Mouse (Mus musculus): ENCODE measurements around the gene Cyb561.

DNA sequence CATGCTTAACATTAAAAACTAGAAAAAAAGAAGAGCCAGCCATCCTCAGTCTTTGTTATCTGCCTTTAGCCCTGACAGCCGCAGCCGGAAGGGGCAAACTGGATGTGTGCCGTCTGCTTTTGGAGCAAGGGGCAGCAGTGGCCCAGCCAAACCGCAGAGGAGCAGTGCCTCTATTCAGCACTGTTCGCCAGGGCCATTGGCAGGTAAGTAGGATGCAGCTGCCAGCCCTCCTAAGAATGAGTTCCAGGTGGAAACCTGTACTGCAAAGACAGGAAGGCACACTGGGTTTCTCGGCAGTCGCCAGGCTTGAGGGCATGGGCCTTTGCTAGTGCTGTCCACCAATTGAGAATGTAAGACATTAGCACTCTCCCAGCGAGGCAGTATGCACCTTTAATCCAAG, 44.2 kb downstream of the Cyb561 start:
- TF ChIP-seq CTCF (IDR thresholded peaks at IDR 0.05; ENCODE audit: low read depth, low read length) (no peak), POLR2A (IDR thresholded peaks at IDR 0.05; ENCODE audit: extremely low read depth, insufficient read depth, low read length) (no peak)

Data from liver, adult 2 months (tissue).